Mouse (Mus musculus) lung, embryonic 14.5 days (tissue): ENCODE results near the gene Ntsr1. TPM values are rescaled to one million over a fixed set of nuclear protein-coding genes. Genes with fewer than 3 reads are reported as not detected.

Source experiments
- ATAC-seq: fragments of 200-750 bp; cut with Nextera tagmentation; 2 replicates; pipeline ENCODE4 v1.8.0; 2017; ENCODE audit warnings: mild to moderate bottlenecking, moderate TSS enrichment, moderate library complexity; ENCODE audit not compliant: insufficient read depth
- DNase-seq: peaks from one replicate; pipeline ENCODE4 v3.0.0-alpha.2; 2015
- H3K27ac ChIP-seq: fragments of 300-500 bp; sonication (generic); 2 replicates; pipeline ENCODE4 v1.5.1; 2014; ENCODE audit warnings: low read depth, mild to moderate bottlenecking, moderate library complexity
- H3K27me3 ChIP-seq: fragments of 300-500 bp; sonication (generic); 2 replicates; pipeline ENCODE4 v1.6.1; 2014; ENCODE audit warnings: low read length, control low read depth; ENCODE audit not compliant: insufficient read depth
- H3K36me3 ChIP-seq: fragments of 300-500 bp; sonication (generic); 2 replicates; pipeline ENCODE4 v1.6.1; 2014; ENCODE audit warnings: control low read depth; ENCODE audit not compliant: insufficient read depth
- H3K4me1 ChIP-seq: fragments of 300-500 bp; sonication (generic); 2 replicates; pipeline ENCODE4 v1.6.1; 2014; ENCODE audit warnings: antibody characterized with exemption, control low read depth; ENCODE audit not compliant: insufficient read depth
- H3K4me2 ChIP-seq: fragments of 300-500 bp; sonication (generic); 2 replicates; pipeline ENCODE4 v1.6.1; 2014; ENCODE audit warnings: mild to moderate bottlenecking
- H3K4me3 ChIP-seq: fragments of 300-500 bp; sonication (generic); 2 replicates; pipeline ENCODE4 v1.5.1; 2014; ENCODE audit warnings: low read depth, low read length
- H3K9ac ChIP-seq: fragments of 300-500 bp; sonication (generic); 2 replicates; pipeline ENCODE4 v1.6.1; 2014
- H3K9me3 ChIP-seq: fragments of 300-500 bp; sonication (generic); 2 replicates; pipeline ENCODE4 v1.6.1; 2016; ENCODE audit warnings: low read depth, low read length, control low read depth
- CTCF ChIP-seq: IDR thresholded peaks from 2 replicates; pipeline ENCODE4 v1.5.1; 2016; ENCODE audit warnings: antibody characterized with exemption, low read depth
- WGBS: fragments of 180-500 bp; shearing (Covaris S2); extraction: QIAGEN DNeasy Blood & Tissue Kit; methylation state at CpG from one replicate; pipeline ENCODE4 v1.1.7; 2014; 5-methylcytosine and 5-hydroxymethylcytosine counted together
- polyA plus RNA-seq: library from polyadenylated mRNA; unstranded; fragments of >200 nt; fragmentation: Nextera tagmentation; extraction: Ambion mirVana; gene quantifications from 2 replicates; pipeline ENCODE4 v1.2.1, GENCODE M21; 2014

Gene Ntsr1
- polyA plus RNA-seq, 1 experiment from 2014 or later, result 2.6 TPM

DNA sequence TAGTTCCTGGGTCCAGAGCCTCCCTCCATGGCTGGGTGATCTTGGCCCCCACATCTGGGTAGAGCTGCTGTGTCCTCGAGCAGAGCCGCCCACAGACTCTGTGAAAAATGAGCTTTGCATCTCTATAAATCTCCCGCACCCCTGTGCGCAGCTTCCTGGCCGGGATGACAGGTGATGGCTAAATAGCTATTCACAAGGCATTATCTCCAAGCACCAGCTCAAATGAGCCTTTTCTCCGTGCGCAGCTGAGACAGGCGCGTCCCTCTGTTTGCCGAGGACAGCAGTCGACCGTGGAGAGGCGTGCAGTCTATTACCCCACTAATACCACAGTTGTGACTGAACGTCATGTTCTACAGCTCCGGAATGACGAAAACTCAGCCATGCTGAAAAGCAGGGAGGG, 17.5 kb upstream of the Ntsr1 start:
- no peak overlapping the region for H3K27ac ChIP-seq
- H3K27me3 ChIP-seq, result no peaks in the 10 kb centered on the region

DNA sequence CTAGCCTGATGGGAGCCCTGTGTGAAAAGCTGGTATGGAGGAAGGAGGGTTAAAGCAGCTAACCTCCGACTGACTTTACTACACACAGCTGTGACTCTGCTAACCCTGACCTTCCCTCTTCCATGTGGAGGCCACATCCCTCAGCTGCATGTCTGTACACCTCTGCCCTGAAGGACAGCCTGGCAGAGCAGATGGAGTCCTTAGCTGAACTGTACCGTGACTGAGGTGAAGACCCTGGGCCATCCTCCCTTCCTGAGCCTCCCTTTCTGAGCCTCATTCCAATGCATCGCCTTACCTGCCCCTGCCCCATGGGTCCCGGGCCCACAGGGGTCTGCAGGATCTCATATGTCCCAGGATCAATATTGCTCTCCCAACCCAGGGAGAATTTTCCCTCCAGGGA, 14.9 kb upstream of the Ntsr1 start:
- Histone ChIP-seq H3K9ac (no peak overlapping the region), H3K9me3 (no peaks in the 10 kb centered on the region), H3K27me3 (no peaks in the 10 kb centered on the region), H3K4me2 (no peak overlapping the region), H3K36me3 (no peaks in the 10 kb centered on the region), H3K4me3 (no peak overlapping the region), H3K4me1 (no peaks in the 10 kb centered on the region), H3K27ac (no peak overlapping the region)
- ATAC-seq (no peak), DNase-seq (no peak)
- no peak for TF ChIP-seq CTCF
- WGBS, result 54% methylated on average over 4 of the region's 4 CpGs

More for the DNA sequence above, 17.5 kb upstream of the Ntsr1 start:
- 18% methylated on average over 16 of the region's 16 CpGs for WGBS
- Histone ChIP-seq H3K9me3 (no peaks in the 10 kb centered on the region), H3K4me1 (no peaks in the 10 kb centered on the region), H3K36me3 (no peaks in the 10 kb centered on the region), H3K4me2 (no peak overlapping the region), H3K9ac (no peak overlapping the region), H3K4me3 (no peak overlapping the region)
- TF ChIP-seq CTCF, result no peak
- no peak for ATAC-seq
- no peak for DNase-seq

DNA sequence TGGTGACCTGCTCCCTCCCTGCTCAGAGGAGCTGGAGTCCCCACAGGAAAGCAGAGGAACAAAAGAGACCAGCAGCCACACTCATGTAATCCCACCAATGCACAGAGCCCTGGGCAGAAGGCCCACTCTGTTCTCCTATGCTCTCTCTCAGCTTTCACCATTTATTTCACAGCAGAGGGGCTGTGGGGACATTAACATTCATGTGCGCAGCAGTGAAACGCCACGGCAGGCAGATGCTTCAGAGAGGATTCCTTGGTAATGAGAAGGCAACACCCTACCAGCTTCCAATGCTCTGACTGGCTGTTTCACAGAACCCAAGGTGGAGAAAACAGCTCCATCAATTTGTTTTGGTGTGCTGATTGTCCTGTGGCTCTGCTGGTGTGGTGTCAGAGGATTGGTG, 14.5 kb upstream of the Ntsr1 start:
- Histone ChIP-seq H3K9ac (no peak overlapping the region), H3K9me3 (no peaks in the 10 kb centered on the region), H3K4me1 (no peaks in the 10 kb centered on the region), H3K27ac (no peak overlapping the region), H3K4me2 (no peak overlapping the region), H3K27me3 (no peaks in the 10 kb centered on the region), H3K36me3 (no peaks in the 10 kb centered on the region), H3K4me3 (no peak overlapping the region)
- DNase-seq (no peak), ATAC-seq (no peak)
- WGBS, result 53% methylated on average over 3 of the region's 3 CpGs
- TF ChIP-seq CTCF, result no peak

DNA sequence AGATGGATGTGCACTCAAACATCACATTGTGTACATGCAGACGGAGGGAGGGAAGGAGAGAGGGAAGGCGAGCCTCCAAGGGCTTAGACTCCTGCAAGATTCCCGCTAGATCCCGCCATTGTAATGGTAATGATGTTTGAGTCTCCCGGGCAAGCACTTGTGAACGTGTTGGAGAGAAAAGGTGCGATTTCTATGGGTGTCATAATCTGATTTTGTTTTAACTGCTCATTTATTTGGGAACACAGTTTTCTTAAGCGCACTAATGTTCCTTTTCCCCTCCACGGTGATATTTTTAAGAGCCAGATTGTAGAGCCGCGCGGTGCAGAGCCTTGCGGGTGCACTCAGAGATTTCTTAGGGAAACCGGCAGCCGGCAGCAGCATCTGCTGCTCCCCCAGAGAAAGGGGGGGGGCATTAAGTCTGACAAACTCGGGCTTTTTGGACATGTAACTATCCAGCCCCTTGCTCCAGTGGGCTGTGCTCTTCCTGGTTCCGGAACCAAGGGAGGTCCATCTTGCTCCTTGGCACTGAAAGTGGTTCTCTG, 11.5 kb upstream of the Ntsr1 start:
- Histone ChIP-seq H3K36me3 (no peaks in the 10 kb centered on the region), H3K9ac (no peak overlapping the region), H3K9me3 (no peaks in the 10 kb centered on the region), H3K27ac (no peak overlapping the region), H3K27me3 (no peaks in the 10 kb centered on the region), H3K4me3 (no peak overlapping the region), H3K4me2 (no peak overlapping the region), H3K4me1 (no peaks in the 10 kb centered on the region)
- no peak for DNase-seq
- ATAC-seq, result no peak
- TF ChIP-seq CTCF, result no peak
- 21% methylated on average over 17 of the region's 17 CpGs for WGBS

DNA sequence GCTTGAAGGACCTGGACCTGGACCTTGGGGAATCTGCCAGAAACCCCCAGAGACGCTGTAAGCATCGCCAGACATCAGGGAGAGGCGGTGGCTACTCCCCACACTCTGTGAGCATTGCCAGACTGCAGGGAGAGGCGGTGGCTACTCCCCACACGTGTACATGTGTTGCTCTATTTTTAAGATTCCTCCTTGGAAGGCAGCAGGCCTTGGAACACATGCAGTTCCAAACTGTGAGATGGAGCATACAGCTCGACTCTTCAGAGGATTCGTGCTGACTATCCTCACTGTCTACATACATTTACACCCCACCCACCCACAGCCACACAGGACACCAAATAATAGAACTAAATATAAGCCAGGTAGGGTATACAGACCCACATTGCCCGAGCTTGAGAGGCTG, 3.9 kb upstream of the Ntsr1 start:
- H3K27me3 ChIP-seq, result peaks cover 25% of the 10 kb centered on the region
- WGBS, result 67% methylated on average over 8 of the region's 8 CpGs
- H3K27ac ChIP-seq, result no peak overlapping the region
- no peak overlapping the region for H3K4me3 ChIP-seq
- H3K9me3 ChIP-seq, result no peaks in the 10 kb centered on the region
- no peaks in the 10 kb centered on the region for H3K36me3 ChIP-seq
- no peak overlapping the region for H3K4me2 ChIP-seq
- DNase-seq (no peak), ATAC-seq (no peak)
- H3K9ac ChIP-seq, result no peak overlapping the region
- peaks cover 4% of the 10 kb centered on the region; the same call in 1 of the 2 replicates for H3K4me1 ChIP-seq
- TF ChIP-seq CTCF, result no peak

DNA sequence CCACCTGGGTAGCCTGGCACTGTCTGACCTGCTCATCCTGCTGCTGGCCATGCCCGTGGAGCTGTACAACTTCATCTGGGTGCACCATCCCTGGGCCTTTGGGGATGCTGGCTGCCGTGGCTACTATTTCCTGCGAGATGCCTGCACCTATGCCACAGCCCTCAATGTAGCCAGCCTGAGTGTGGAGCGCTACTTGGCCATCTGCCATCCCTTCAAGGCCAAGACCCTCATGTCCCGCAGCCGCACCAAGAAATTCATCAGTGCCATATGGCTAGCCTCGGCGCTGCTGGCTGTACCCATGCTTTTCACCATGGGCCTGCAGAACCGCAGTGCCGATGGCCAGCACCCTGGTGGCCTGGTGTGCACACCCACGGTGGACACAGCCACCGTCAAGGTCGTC, 950 bp downstream of the Ntsr1 start:
- Histone ChIP-seq H3K27ac (peak overlapping the region; percentile 75), H3K4me1 (peaks cover 18% of the 10 kb centered on the region; the same call in 1 of the 2 replicates), H3K27me3 (peaks cover 30% of the 10 kb centered on the region), H3K9me3 (no peaks in the 10 kb centered on the region), H3K9ac (peak overlapping the region; percentile 42), H3K36me3 (no peaks in the 10 kb centered on the region), H3K4me3 (peak overlapping the region; percentile 36), H3K4me2 (peak overlapping the region; percentile 76)
- ATAC-seq (0 out of 2 replicates have a peak, but pooled peaks have one; percentile 6), DNase-seq (no peak)
- no peak for TF ChIP-seq CTCF
- 35% methylated on average over 13 of the region's 13 CpGs for WGBS

DNA sequence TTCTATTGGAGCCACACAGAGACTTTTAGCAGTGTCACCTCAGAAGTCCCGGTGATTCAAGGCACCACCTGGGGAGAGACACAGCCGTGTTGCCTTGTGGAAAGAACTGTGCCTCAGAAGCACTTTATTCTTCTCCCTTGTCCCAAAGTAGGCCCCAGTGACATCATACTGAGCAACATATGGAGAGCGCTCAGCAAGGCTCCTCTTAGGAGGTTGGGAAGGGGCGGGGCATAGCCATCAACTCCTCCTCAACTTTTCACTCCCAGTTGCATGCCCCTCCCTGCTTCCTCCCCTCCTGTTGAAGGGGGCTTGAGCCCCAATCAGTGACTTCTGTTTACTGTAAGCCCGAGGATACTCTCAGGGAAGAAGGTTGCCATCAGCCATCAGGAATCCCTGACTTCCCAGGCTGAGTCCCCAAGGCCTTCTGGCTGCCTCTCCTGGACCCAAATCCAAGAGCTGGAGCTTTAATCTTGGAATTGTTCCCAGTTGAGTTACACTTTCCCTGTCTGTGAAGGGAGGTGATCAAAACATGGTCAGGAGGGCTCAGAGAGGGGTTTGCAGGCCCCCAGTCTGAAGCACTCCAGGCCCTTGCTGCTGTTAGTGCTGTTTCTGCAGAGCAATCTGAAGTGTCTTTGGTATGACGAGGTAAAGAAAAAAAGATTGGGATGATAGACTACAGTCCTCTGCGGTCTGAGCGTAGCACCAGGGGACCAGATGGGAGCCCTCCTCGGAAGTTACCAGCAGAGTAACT, 1.6 kb downstream of the Ntsr1 start:
- Histone ChIP-seq H3K27me3 (peaks cover 30% of the 10 kb centered on the region), H3K27ac (peak overlapping the region; percentile 75)
- TF ChIP-seq CTCF, result no peak

More for the DNA sequence above, 1.6 kb downstream of the Ntsr1 start:
- DNase-seq (peak; percentile 83), ATAC-seq (peak; percentile 81)
- H3K4me3 ChIP-seq, result peak overlapping the region; percentile 36; the same call in 1 of the 2 replicates
- peaks cover 18% of the 10 kb centered on the region; the same call in 1 of the 2 replicates for H3K4me1 ChIP-seq
- no peaks in the 10 kb centered on the region for H3K9me3 ChIP-seq
- H3K4me2 ChIP-seq, result peak overlapping the region; percentile 76
- H3K36me3 ChIP-seq, result no peaks in the 10 kb centered on the region
- 22% methylated on average over 9 of the region's 9 CpGs for WGBS
- H3K9ac ChIP-seq, result no peak overlapping the region; the same call in 1 of the 2 replicates
